Mouse (Mus musculus) midbrain, embryonic 10.5 days (tissue): ENCODE results near the gene Rps5. TPM values are rescaled to one million over a fixed set of nuclear protein-coding genes. Genes with fewer than 3 reads are reported as not detected.

ENCODE experiments used
- DNase-seq: peaks from one replicate; pipeline ENCODE4 v3.0.0-alpha.2; 2017; ENCODE audit warnings: low spot score
- H3K27ac ChIP-seq: fragments of 300-500 bp; sonication (generic); replicated peaks from 2 replicates; pipeline ENCODE4 v1.5.1; 2016; ENCODE audit warnings: mild to moderate bottlenecking
- H3K27me3 ChIP-seq: fragments of 300-500 bp; sonication (generic); 2 replicates; pipeline ENCODE4 v1.6.1; 2016; ENCODE audit warnings: low read depth, mild to moderate bottlenecking; ENCODE audit not compliant: poor library complexity, severe bottlenecking
- H3K36me3 ChIP-seq: fragments of 300-500 bp; sonication (generic); 2 replicates; pipeline ENCODE4 v1.6.1; 2016; ENCODE audit warnings: mild to moderate bottlenecking, moderate library complexity
- H3K4me1 ChIP-seq: fragments of 300-500 bp; sonication (generic); 2 replicates; pipeline ENCODE4 v1.6.1; 2016
- H3K4me3 ChIP-seq: fragments of 300-500 bp; sonication (generic); 2 replicates; pipeline ENCODE4 v1.5.1; 2016; ENCODE audit warnings: mild to moderate bottlenecking, moderate library complexity
- H3K9me3 ChIP-seq: fragments of 300-500 bp; sonication (generic); replicated peaks from 2 replicates; pipeline ENCODE4 v1.6.1; 2016; ENCODE audit warnings: mild to moderate bottlenecking
- WGBS: fragments of 180-500 bp; shearing (Covaris S2); methylation state at CpG from one replicate; pipeline ENCODE4 v1.1.7; 2016; 5-methylcytosine and 5-hydroxymethylcytosine counted together
- polyA plus RNA-seq: library from polyadenylated mRNA; unstranded; fragments of >200 nt; fragmentation: Nextera tagmentation; extraction: Ambion mirVana; gene quantifications from 2 replicates; pipeline ENCODE4 v1.2.1, GENCODE M21; 2016

The Rps5 gene
- polyA plus RNA-seq, 1 experiment from 2014 or later = 1,011 TPM

DNA sequence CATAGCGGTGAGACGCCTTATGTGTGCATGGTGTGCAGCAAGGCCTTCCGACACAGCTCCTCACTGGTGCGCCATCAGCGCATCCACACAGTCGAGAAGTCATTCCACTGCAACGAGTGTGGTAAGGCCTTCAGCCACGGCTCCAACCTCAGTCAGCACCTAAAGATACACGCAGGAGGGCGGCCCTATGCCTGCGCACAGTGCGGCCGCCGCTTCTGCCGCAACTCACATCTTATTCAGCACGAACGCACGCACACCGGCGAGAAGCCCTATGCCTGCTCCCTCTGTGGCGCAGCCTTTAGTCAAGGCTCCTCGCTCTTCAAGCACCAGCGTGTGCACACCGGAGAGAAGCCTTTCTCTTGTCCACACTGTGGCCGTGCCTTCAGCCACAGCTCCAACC, 48.8 kb downstream of the Rps5 start:
- Histone ChIP-seq H3K9me3 (no peaks in the 10 kb centered on the region), H3K27ac (no peak overlapping the region), H3K4me1 (peaks cover 14% of the 10 kb centered on the region), H3K27me3 (no peaks in the 10 kb centered on the region), H3K4me3 (no peak overlapping the region), H3K36me3 (peaks cover 51% of the 10 kb centered on the region)
- no peak for DNase-seq
- 95% methylated on average over 25 of the region's 25 CpGs for WGBS

Other genes with a start within 250 kb of the Rps5 start
- gene Vmn2r55, start 237.3 kb upstream of the Rps5 start, polyA plus RNA-seq = not detected in 2 replicates
- gene Vmn2r56, start 187.3 kb upstream of the Rps5 start, polyA plus RNA-seq = not detected in 2 replicates
- gene Zscan18, start 118.7 kb upstream of the Rps5 start, polyA plus RNA-seq = 10.4 and 13.7 TPM in 2 replicates
- gene Zfp329, start 103.4 kb upstream of the Rps5 start, polyA plus RNA-seq = 17.3 and 20.4 TPM in 2 replicates
- gene Zfp110, start 87.5 kb upstream of the Rps5 start, polyA plus RNA-seq = 28.3 and 34.0 TPM in 2 replicates
- gene Zfp128, start 41.1 kb upstream of the Rps5 start, polyA plus RNA-seq = 5.5 and 5.7 TPM in 2 replicates
- 16.3 and 17.7 TPM in 2 replicates for gene Zscan22, start 24.5 kb upstream of the Rps5 start, polyA plus RNA-seq
- 0.47 and 0.83 TPM in 2 replicates for gene Rnf225, start 5.1 kb downstream of the Rps5 start, polyA plus RNA-seq
- gene Zfp324, start 43.5 kb downstream of the Rps5 start, polyA plus RNA-seq = 11.4 and 13.2 TPM in 2 replicates
- gene Zfp446, start 55.6 kb downstream of the Rps5 start, polyA plus RNA-seq = 18.0 and 19.4 TPM in 2 replicates
- 0.05 and 0.07 TPM in 2 replicates for gene Slc27a5, start 75.9 kb downstream of the Rps5 start, polyA plus RNA-seq
- 349 and 398 TPM in 2 replicates for gene Trim28, start 76.8 kb downstream of the Rps5 start, polyA plus RNA-seq
- 32.7 and 36.4 TPM in 2 replicates for gene Zbtb45, start 87.7 kb downstream of the Rps5 start, polyA plus RNA-seq
- 113 and 133 TPM in 2 replicates for gene Chmp2a, start 112.5 kb downstream of the Rps5 start, polyA plus RNA-seq
- 84.5 and 103 TPM in 2 replicates for gene Ube2m, start 116.0 kb downstream of the Rps5 start, polyA plus RNA-seq
- gene Mzf1, start 132.5 kb downstream of the Rps5 start, polyA plus RNA-seq = 3.3 and 4.5 TPM in 2 replicates
- gene Vmn1r85, start 172.9 kb downstream of the Rps5 start, polyA plus RNA-seq = not detected in 2 replicates
- gene Vmn1r86, start 197.6 kb downstream of the Rps5 start, polyA plus RNA-seq = not detected in 2 replicates
- not detected in 2 replicates for gene Vmn1r87, start 217.9 kb downstream of the Rps5 start, polyA plus RNA-seq
- 0.02 TPM in 1 of 2 replicates, not detected in the other for gene Vmn1r88, start 237.3 kb downstream of the Rps5 start, polyA plus RNA-seq